10 mouse cellular contexts compared by ENCODE assay signal in genomic region chr12:112830570-112830969, GRCm38 (mm10). TPM values are rescaled to one million over a fixed set of nuclear protein-coding genes. Genes with fewer than 3 reads are reported as not detected.
A peak's percentile ranks its signal among the peaks of the same experiment; 100 is the strongest.
DNase-seq lines count a peak whose midpoint lies in the region; ATAC-seq and TF ChIP-seq lines count a peak whose summit lies in the region.
"Had no signal": no experiment of that assay in that cellular context is flagged by ENCODE, and none has a peak within 500 bp of the region (broad histone marks: within the 10 kb centered on the region; RNA-seq: fewer than 3 reads in every experiment).

No protein-coding gene starts in this region.

- WGBS in heart, embryonic 11.5 days (ENCODE audit: insufficient replicate concordance): 82% methylated on average over 3 of the region's 3 CpGs
- 76% methylated on average over 3 of the region's 3 CpGs for WGBS in heart, adult 2 months
- 82% methylated on average over 3 of the region's 3 CpGs for WGBS in hindbrain, embryonic 10.5 days

- no peak for TF ChIP-seq EP300 in heart, adult 2 months (IDR thresholded peaks at IDR 0.05; ENCODE audit: insufficient read depth, low read depth, low read length)

- no peak for TF ChIP-seq CTCF in heart, adult 2 months (IDR thresholded peaks at IDR 0.05)

- peaks cover 2% of the 10 kb centered on the region; the same call in 1 of the 2 replicates for H3K79me2 ChIP-seq in heart, adult 2 months (replicated peaks; ENCODE audit: control insufficient read depth, insufficient read depth, low read length)

- H3K4me3 ChIP-seq in heart, embryonic 11.5 days (ENCODE audit: low read depth, low read length): peak overlapping the region; percentile 97
- H3K4me3 ChIP-seq in heart, adult 2 months: no peak overlapping the region; the same call in 1 of the 2 replicates
- peak overlapping the region; percentile 77 to 97; a peak in 3 of 4 replicates for H3K4me3 ChIP-seq in ES-E14 (ENCODE audit: insufficient read depth in 1 of 2, low read depth in 1 of 2, low read length in 2 of 2, poor library complexity in 1 of 2, severe bottlenecking in 1 of 2)
- H3K4me3 ChIP-seq in hindbrain, embryonic 10.5 days: peak overlapping the region; percentile 97

- no peaks in the 10 kb centered on the region for H3K27me3 ChIP-seq in heart, embryonic 11.5 days (ENCODE audit: control insufficient read depth, insufficient read depth, low read length)
- H3K27me3 ChIP-seq in heart, adult 2 months (ENCODE audit: control insufficient read depth, insufficient read depth, low read length): no peaks in the 10 kb centered on the region
- no peaks in the 10 kb centered on the region for H3K27me3 ChIP-seq in hindbrain, embryonic 10.5 days (ENCODE audit: insufficient read depth, poor library complexity, severe bottlenecking)

- peaks cover 10% of the 10 kb centered on the region; the same call in 1 of the 2 replicates for H3K36me3 ChIP-seq in heart, embryonic 11.5 days (ENCODE audit: control insufficient read depth, insufficient read depth, low read length)
- peaks cover 2% of the 10 kb centered on the region; the same call in 1 of the 2 replicates for H3K36me3 ChIP-seq in heart, adult 2 months (ENCODE audit: control insufficient read depth, insufficient read depth, low read length)
- peaks cover 20% of the 10 kb centered on the region for H3K36me3 ChIP-seq in ES-E14 (ENCODE audit: control insufficient read depth, insufficient read depth, low read length, poor library complexity, severe bottlenecking)
- H3K36me3 ChIP-seq in hindbrain, embryonic 10.5 days: peaks cover 45% of the 10 kb centered on the region

- peaks cover 30% of the 10 kb centered on the region for H3K4me1 ChIP-seq in heart, embryonic 11.5 days (ENCODE audit: control insufficient read depth, insufficient read depth, low read length)
- peaks cover 3% of the 10 kb centered on the region for H3K4me1 ChIP-seq in heart, adult 2 months (ENCODE audit: control insufficient read depth, insufficient read depth, low read length)
- H3K4me1 ChIP-seq in ES-E14 (ENCODE audit: control insufficient read depth in 2 of 2, insufficient read depth in 2 of 2, low read length in 2 of 2, poor library complexity in 1 of 2): peaks cover 8 to 21% of the 10 kb centered on the region in 2 experiments
- peaks cover 39% of the 10 kb centered on the region for H3K4me1 ChIP-seq in hindbrain, embryonic 10.5 days (replicated peaks)

- peak overlapping the region; percentile 96 for H3K9ac ChIP-seq in heart, embryonic 11.5 days (ENCODE audit: low read depth, low read length)
- H3K9ac ChIP-seq in heart, adult 2 months (ENCODE audit: low read depth, low read length): no peak overlapping the region; the same call in 1 of the 2 replicates
- H3K9ac ChIP-seq in ES-E14 (ENCODE audit: insufficient read depth, low read depth, low read length, poor library complexity, severe bottlenecking): peak overlapping the region; percentile 27; the same call in 1 of the 2 replicates

- no peak overlapping the region for H3K27ac ChIP-seq in heart, embryonic 11.5 days (ENCODE audit: low read depth, low read length)
- H3K27ac ChIP-seq in heart, adult 2 months: no peak overlapping the region
- no peak overlapping the region for H3K27ac ChIP-seq in ES-E14 (ENCODE audit: insufficient read depth, low read depth, low read length, poor library complexity, severe bottlenecking)
- H3K27ac ChIP-seq in hindbrain, embryonic 10.5 days: peak overlapping the region; percentile 98

- in situ Hi-C loops in ES-E14 (cut with MboI; ENCODE audit: low sequenced_read_pairs in 2 of 2, unreplicated experiment in 2 of 2): no loop called here

- H3K4me2 ChIP-seq in heart, embryonic 11.5 days: peak overlapping the region; percentile 67

- no peak for DNase-seq in heart, adult 2 months
- DNase-seq in ES-E14 (ENCODE audit: low read depth, low spot score) (no peak), MN1 (ENCODE audit: low spot score) (no peak)
- no peak for DNase-seq in hindbrain, embryonic 10.5 days (ENCODE audit: low spot score)
- no peak for DNase-seq in retina, postnatal 1 day
- DNase-seq in ovary, postnatal 14 days (ENCODE audit: low spot score): no peak

- ATAC-seq in heart, embryonic 11.5 days (replicated peaks; ENCODE audit: insufficient number of reproducible peaks, low FRiP score, low TSS enrichment): no peak
- ATAC-seq in megakaryocyte-erythroid progenitor cell, adult 5-6 weeks (replicated peaks; ENCODE audit: low FRiP score, low TSS enrichment, poor library complexity, severe bottlenecking): peak; percentile 23; the same call in 1 of the 2 replicates
- ATAC-seq: CD4-positive, CD25-positive, alpha-beta regulatory T cell, adult 4 months had no signal

- no peak for TF ChIP-seq POLR2A in heart, adult 2 months (IDR thresholded peaks at IDR 0.05; ENCODE audit: insufficient read depth, low read depth, low read length)

- intact Hi-C loops in heart, adult 2 months (cut with DNase I): loop anchor here (2.0 kb wide), 1 partner anchor 22 kb away; the partner anchor contains the start of gene Clba1

- H3K9me3 ChIP-seq in heart, embryonic 11.5 days (replicated peaks; ENCODE audit: control insufficient read depth, low read length): no peaks in the 10 kb centered on the region
- no peaks in the 10 kb centered on the region for H3K9me3 ChIP-seq in ES-E14 (ENCODE audit: control insufficient read depth, insufficient read depth, low read depth, low read length)
- H3K9me3 ChIP-seq in hindbrain, embryonic 10.5 days: no peaks in the 10 kb centered on the region

TF ChIP-seq in ES-E14, 5 proteins besides CTCF, POLR2A, EP300 and RAD21:
- no peak for TF ChIP-seq MAFK (IDR thresholded peaks at IDR 0.05; ENCODE audit: insufficient read depth, low read depth, low read length)
- no peak for TF ChIP-seq ZC3H11A (IDR thresholded peaks at IDR 0.05; ENCODE audit: borderline replicate concordance, low read depth, low read length)
- no peak for TF ChIP-seq HCFC1 (IDR thresholded peaks at IDR 0.05; ENCODE audit: borderline replicate concordance, insufficient read depth, low read length)
- no peak for TF ChIP-seq ZNF384 (IDR thresholded peaks at IDR 0.05; ENCODE audit: low read depth, low read length)
- no peak for TF ChIP-seq CHD2 (IDR thresholded peaks at IDR 0.05; ENCODE audit: low read depth, low read length)

RNA-seq across cellular contexts. Expression of gene Cdca4, which starts 1.3 kb away (rescaled TPM):
- polyA plus RNA-seq in heart, embryonic 11.5 days (2014; fragmentation: Nextera tagmentation; extraction: Ambion mirVana): 61.5 and 62.8 TPM in 2 replicates
- total RNA-seq in heart, adult 2 months (2021): 1 to 10 TPM; 5.3 to 6.6 TPM
- polyA plus RNA-seq in heart, adult 2 months (2012; rRNA removed): 7.6 and 10.0 TPM in 2 replicates
- total RNA-seq in ES-E14 (2012; rRNA removed): 74.8 and 78.2 TPM in 2 replicates
- 176 and 179 TPM in 2 replicates for polyA plus RNA-seq in hindbrain, embryonic 10.5 days (2016; fragmentation: Nextera tagmentation; extraction: Ambion mirVana)
- 71.1 and 82.7 TPM in 2 replicates for total RNA-seq in megakaryocyte-erythroid progenitor cell, adult 5-6 weeks (2014; fragmentation: Nextera tagmentation)
- total RNA-seq in megakaryocyte-erythroid progenitor cell, adult 5-6 weeks (2017): 47.3 and 52.4 TPM in 2 replicates

RNA-seq across cellular contexts. Expression of gene Clba1, which starts 21.8 kb away (rescaled TPM):
- polyA plus RNA-seq in heart, embryonic 11.5 days (2014; fragmentation: Nextera tagmentation; extraction: Ambion mirVana): 11.5 and 13.0 TPM in 2 replicates
- 1 to 10 TPM; 1.7 to 3.1 TPM for total RNA-seq in heart, adult 2 months (2021)
- polyA plus RNA-seq in heart, adult 2 months (2012; rRNA removed): 2.0 and 2.8 TPM in 2 replicates
- 3.1 and 5.0 TPM in 2 replicates for total RNA-seq in ES-E14 (2012; rRNA removed)
- 15.5 and 17.2 TPM in 2 replicates for polyA plus RNA-seq in hindbrain, embryonic 10.5 days (2016; fragmentation: Nextera tagmentation; extraction: Ambion mirVana)
- total RNA-seq in megakaryocyte-erythroid progenitor cell, adult 5-6 weeks (2014; fragmentation: Nextera tagmentation): 0.74 and 1.2 TPM in 2 replicates
- total RNA-seq in megakaryocyte-erythroid progenitor cell, adult 5-6 weeks (2017): 0.08 TPM in 1 of 2 replicates, not detected in the other

RNA-seq across cellular contexts. Expression of gene Ahnak2, which starts 28.1 kb away (rescaled TPM):
- polyA plus RNA-seq in heart, embryonic 11.5 days (2014; fragmentation: Nextera tagmentation; extraction: Ambion mirVana): 0.63 and 0.79 TPM in 2 replicates
- total RNA-seq in heart, adult 2 months (2021): 10 to 100 TPM; 14.8 to 15.7 TPM
- 5.4 and 7.5 TPM in 2 replicates for polyA plus RNA-seq in heart, adult 2 months (2012; rRNA removed)
- 22.8 and 25.2 TPM in 2 replicates for total RNA-seq in ES-E14 (2012; rRNA removed)
- polyA plus RNA-seq in hindbrain, embryonic 10.5 days (2016; fragmentation: Nextera tagmentation; extraction: Ambion mirVana): 0.16 and 0.37 TPM in 2 replicates
- not detected in 2 replicates for total RNA-seq in megakaryocyte-erythroid progenitor cell, adult 5-6 weeks (2014; fragmentation: Nextera tagmentation)
- not detected in 2 replicates for total RNA-seq in megakaryocyte-erythroid progenitor cell, adult 5-6 weeks (2017)
- polyA plus RNA-seq: CD4-positive, CD25-positive, alpha-beta regulatory T cell, adult 4 months had no signal

RNA-seq across cellular contexts. Expression of gene Gpr132, which starts 37.5 kb away (rescaled TPM):
- 0.19 TPM in 1 of 2 replicates, not detected in the other for polyA plus RNA-seq in heart, embryonic 11.5 days (2014; fragmentation: Nextera tagmentation; extraction: Ambion mirVana)
- total RNA-seq in heart, adult 2 months (2021): under 1 TPM; 0.29 to 0.36 TPM
- 1.00 and 2.0 TPM in 2 replicates for polyA plus RNA-seq in heart, adult 2 months (2012; rRNA removed)
- total RNA-seq in ES-E14 (2012; rRNA removed): 0.36 and 0.48 TPM in 2 replicates
- polyA plus RNA-seq in hindbrain, embryonic 10.5 days (2016; fragmentation: Nextera tagmentation; extraction: Ambion mirVana): 0.06 and 0.08 TPM in 2 replicates
- 4.5 and 5.1 TPM in 2 replicates for total RNA-seq in megakaryocyte-erythroid progenitor cell, adult 5-6 weeks (2014; fragmentation: Nextera tagmentation)
- 3.1 and 4.2 TPM in 2 replicates for total RNA-seq in megakaryocyte-erythroid progenitor cell, adult 5-6 weeks (2017)
- total RNA-seq: layer of hippocampus, adult 18-20 months had no signal

Comparison
In these comparisons a context has a peak if more than half of its experiments do, and no peak if none do; other contexts are left out.
1. RNA of gene Ahnak2, which starts 28.1 kb away (total RNA-seq): 22.8 to 25.2 TPM in ES-E14 and 14.8 to 15.7 TPM in heart, adult 2 months; not detected in megakaryocyte-erythroid progenitor cell, adult 5-6 weeks; every median in the first group is over 10 times any median in the second.